Mouse (Mus musculus) 416B (cell line): ENCODE measurements at regions not wholly inside any gene's neighbourhood (a gene's known extent, or its start where the extent isn't known, plus 50 kb on each side); places are given as distances from the start of the nearest gene placed in this dataset.

Experiments used
- DNase-seq: peaks from one replicate; pipeline ENCODE4 v3.0.0; 2011; ENCODE audit warnings: low read depth

- DNase-seq = no peak
These were observed 69.6 kb upstream of the Slc35b4 start for GRCm38 (mm10) chr6:34246512-34246911.

GRCm38 (mm10) chr6:34243001-34243400 is 66.1 kb upstream of the Slc35b4 start:
- DNase-seq = no peak

- no peak for DNase-seq
These were observed 65.6 kb upstream of the Slc35b4 start for GRCm38 (mm10) chr6:34242486-34242885.

- DNase-seq = no peak
These were observed 58.2 kb upstream of the Slc35b4 start for GRCm38 (mm10) chr6:34235132-34235531.

- DNase-seq = peak; percentile 52
These were observed 57.6 kb upstream of the Slc35b4 start for GRCm38 (mm10) chr6:34234443-34235020.

GRCm38 (mm10) chr6:34230768-34231381 is 54.0 kb upstream of the Slc35b4 start:
- DNase-seq = peak; percentile 63

- DNase-seq = no peak
These were observed 50.2 kb upstream of the Slc35b4 start for GRCm38 (mm10) chr6:34227131-34227530.
